Mouse (Mus musculus): ENCODE measurements around the gene Sart1.
"Not testable (repeated sequence)": the region's sequence is repeated elsewhere in the genome, so short reads cannot be mapped to it uniquely, and the experiment has no call there.

The Sart1 gene

GRCm38 (mm10) chr19:5367053-5367359, 21.5 kb downstream of the Sart1 start, which contains the start of gene Banf1:
Banf1 (minus strand) TSS chr19:5367168.
- no peak for DNase-seq

GRCm38 (mm10) chr19:5366175-5367052, 22.1 kb downstream of the Sart1 start, which contains the start of gene Eif1ad:
Eif1ad (plus strand) TSS chr19:5366741.
- peak; percentile 97 for DNase-seq

- peak; percentile 34 to 44 for DNase-seq
Observed at GRCm38 (mm10) chr19:5365751-5366150, 22.8 kb downstream of the Sart1 start.

DNA sequence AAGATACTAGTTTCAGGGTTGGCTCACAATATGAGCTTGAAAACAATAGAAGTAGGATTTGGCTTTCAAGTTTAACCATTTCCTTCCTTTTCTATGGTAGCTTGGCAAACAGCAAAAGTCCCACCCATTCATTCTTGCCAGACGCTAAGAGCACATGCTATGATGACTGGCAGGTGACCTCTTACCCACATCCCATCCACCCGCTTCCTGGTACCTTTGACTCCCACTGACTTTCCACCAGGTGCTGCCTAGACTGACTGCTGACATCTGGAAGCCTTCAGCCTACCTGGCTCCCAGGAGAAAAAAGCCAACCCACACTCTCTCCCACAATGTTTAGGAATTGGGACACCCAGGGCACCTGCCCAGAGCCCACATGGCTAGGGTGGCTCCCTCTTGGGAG, 24.4 kb downstream of the Sart1 start:
- DNase-seq, result no peak

DNA sequence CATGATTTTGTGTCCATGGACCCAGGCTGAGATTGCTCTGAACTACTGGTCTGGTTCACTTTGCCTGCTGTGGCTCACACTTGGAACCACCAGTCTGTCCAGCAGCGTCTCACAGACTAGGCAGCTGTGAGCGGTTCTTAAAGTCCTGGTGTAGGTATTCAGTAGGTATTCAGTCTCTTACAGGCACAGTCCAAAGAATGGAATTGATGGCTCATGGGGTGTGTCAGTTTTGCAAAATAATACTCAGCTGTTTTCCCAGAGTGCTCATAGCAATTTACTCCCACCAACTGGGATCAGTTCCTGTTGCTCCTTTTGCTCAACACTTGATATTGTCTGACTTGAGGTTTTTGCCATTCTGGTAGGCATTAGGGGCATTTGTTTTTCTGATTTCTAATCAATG, 26.3 kb downstream of the Sart1 start:
- DNase-seq, result no peak

DNA sequence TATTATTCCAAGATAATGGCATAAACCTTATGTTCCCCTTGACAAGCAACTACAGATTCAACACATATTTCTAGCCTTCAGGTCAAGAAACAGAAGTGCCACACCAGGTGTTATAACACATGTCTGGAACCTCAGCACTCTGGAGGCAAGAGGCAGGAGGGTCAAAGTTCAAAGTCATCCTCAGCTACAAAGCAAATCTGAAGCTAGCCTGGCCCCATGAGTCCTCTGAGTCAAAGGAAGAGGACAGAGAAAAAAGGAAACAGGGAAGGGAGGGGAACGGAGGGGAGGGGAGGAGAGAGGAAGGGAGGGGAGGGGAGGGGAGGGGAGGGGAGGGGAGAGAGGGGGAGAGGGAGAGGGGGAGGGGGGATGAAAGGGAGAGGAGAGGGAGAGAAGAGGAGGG, 32.4 kb downstream of the Sart1 start:
- DNase-seq, result no peak

DNA sequence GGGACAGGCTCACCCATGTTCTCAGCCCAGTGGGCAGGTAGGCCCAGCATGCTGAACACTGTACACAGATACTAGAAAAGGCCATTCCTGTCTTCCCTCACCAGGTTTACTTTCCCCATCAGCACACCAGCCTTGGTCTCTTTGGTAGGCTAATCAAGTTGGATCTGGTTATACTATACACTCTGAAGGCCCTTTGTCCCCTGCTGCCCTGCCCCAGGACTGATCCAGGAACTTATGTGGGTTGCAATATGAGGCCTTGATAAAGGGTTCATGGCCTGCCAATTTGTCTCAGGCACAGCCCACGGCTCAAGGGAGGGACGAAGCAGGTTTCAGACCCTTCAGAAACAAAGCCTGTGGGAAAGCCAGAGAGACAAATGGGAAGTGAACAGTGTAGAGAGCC, 34.9 kb downstream of the Sart1 start:
- no peak for DNase-seq

GRCm38 (mm10) chr19:5349502-5349873, 39.0 kb downstream of the Sart1 start, which contains the start of gene Cst6:
Cst6 (minus strand) TSS chr19:5349574.
- DNase-seq, result not testable (repeated sequence)

GRCm38 (mm10) chr19:5348526-5349501, 39.7 kb downstream of the Sart1 start:
- DNase-seq, result peak; percentile 47 to 73

DNA sequence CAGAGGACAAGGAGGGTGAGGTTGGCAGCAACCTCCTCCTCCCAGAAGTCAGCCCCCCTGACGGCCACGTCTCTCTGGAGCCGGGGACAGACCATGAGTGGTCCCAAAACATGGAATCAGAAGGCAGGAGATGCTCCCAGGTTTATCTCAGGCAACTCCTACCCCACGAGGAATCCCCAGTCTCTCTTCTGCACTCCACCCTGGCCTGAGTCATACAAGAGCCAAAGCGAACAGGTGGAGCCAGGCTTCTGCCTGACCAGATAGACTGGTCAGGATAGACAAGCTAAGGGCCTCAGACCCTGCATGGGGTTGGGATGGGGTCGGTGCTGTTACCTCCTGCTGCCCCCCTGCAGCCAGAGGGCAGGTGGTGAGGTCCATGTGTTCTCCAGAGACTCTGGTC, 40.4 kb downstream of the Sart1 start:
- no peak for DNase-seq

- DNase-seq, result no peak
Observed at GRCm38 (mm10) chr19:5345297-5346131, 43.0 kb downstream of the Sart1 start.

DNA sequence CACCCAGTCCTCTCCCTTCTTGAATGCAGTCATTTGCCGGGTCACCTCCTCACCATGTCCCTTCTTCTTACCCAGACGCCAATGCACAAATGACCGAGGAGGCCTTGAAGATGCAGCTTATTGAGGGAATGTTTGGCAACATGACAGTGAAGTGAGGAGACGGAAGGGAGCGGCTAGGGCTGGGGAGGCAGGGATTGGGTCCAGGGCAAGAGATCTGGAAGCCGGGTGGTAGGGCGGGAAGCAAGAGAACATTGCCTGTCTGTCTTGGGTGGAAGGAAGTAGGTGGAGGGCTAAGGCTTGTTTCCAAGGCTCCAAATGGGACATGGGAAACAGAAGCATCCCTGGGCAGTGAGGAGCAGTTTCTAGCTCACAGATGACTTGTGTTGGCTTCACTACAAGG, 47.1 kb downstream of the Sart1 start:
- DNase-seq, result no peak

DNA sequence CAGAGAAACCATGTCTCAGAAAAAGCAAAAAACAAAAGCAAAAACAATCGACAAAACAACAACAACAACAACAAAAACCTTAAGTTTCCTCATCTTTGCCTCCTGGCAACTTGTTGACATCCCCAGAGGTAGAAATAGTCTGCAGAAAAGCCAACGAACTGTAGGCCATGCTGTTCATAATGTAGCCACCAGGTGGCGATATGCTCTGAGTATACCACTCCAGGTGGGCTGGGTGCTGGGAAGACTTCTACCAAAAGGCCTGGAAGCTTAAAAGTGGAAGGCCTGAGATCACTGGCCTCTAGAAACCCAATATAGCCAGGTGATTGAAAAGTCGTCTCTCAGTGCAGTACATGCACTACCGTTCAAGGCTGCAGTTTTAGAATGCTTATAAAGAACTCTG, 50.5 kb downstream of the Sart1 start:
- DNase-seq, result peak; percentile 82 to 88

DNA sequence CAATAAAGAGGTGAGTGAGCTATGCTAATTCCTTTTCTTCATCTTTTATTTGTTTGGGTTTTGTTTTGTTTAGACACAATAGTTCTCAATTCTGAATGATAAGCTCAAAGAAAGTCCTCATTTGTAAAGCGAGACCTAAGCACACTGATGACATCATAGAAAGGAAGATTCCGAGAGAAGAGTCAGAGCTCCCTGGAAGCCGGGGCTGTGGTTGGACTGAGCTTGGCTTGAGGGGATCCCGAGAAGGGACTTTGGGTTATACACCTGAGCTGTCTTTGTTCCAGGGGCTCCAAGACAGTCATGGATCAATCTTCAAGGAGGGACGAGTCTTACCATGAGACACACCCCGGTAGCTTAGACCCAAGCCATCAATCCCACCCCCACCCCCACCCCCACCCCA, 53.1 kb downstream of the Sart1 start, which contains the start of gene Catsper1:
Gene Catsper1 (plus strand): TSS at position 301 of the 400 bp plus-strand sequence.
- DNase-seq, result no peak

DNA sequence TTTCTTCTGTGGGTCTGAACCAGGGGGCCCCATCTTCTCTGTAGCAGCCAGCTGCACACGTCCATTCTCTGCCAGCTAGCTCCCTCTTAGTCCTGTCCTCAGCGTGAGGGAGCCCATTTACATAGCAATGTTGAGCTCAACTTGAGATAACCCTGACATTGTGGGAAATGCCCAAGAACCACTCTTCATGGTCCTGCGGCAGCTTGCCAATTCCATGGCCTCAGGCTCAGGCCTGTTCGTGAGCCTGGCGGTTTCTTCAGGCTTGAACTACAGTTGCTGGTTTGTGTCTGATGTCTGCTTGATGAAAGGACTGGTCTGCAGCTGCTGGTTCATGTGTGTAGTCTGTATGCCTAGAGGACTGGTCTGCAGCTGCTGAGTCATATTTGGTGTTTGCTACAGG, 53.8 kb downstream of the Sart1 start:
- no peak for DNase-seq

DNA sequence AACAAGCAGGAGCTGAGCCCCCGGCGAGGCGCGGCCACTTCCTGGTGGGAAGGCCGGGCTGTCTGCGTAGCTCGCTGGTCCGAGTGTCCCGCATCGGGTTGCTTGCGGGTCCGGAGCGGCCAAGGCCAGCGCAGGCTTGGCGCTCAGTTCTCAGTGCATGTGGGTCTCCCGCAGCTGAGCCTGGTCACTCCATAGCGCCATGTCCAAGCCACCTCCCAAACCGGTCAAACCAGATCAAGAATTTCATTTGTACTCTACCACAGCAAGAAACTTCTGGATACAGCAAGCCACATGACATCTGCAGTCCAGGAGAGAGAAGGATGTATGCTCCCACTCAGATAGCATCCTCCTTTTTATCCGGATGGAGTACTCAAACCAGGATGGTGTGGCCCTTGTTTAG, 60.5 kb downstream of the Sart1 start:
- DNase-seq, result no peak
